Mouse (Mus musculus) neural tube, embryonic 11.5 days (tissue): ENCODE measurements around the gene Tsfm. TPM values are rescaled to one million over a fixed set of nuclear protein-coding genes. Genes with fewer than 3 reads are reported as not detected.

ENCODE experiments used
- ATAC-seq: fragments of 200-750 bp; cut with Nextera tagmentation; 2 replicates; pipeline ENCODE4 v1.8.0; 2017; ENCODE audit warnings: moderate number of reproducible peaks, mild to moderate bottlenecking, moderate TSS enrichment, moderate library complexity; ENCODE audit not compliant: insufficient read depth, low FRiP score, low TSS enrichment
- DNase-seq: peaks from one replicate; pipeline ENCODE4 v3.0.0-alpha.2; 2015; ENCODE audit warnings: low spot score
- H3K27ac ChIP-seq: fragments of 300-500 bp; sonication (generic); 2 replicates; pipeline ENCODE4 v1.5.1; 2014; ENCODE audit warnings: low read depth, mild to moderate bottlenecking, low read length
- H3K27me3 ChIP-seq: fragments of 300-500 bp; sonication (generic); 2 replicates; pipeline ENCODE4 v1.6.1; 2014; ENCODE audit warnings: mild to moderate bottlenecking, low read length, mixed read lengths; ENCODE audit not compliant: control insufficient read depth, insufficient read depth
- H3K36me3 ChIP-seq: fragments of 300-500 bp; sonication (generic); 2 replicates; pipeline ENCODE4 v1.6.1; 2014; ENCODE audit warnings: mild to moderate bottlenecking, low read length, moderate library complexity, mixed read lengths; ENCODE audit not compliant: control insufficient read depth, insufficient read depth
- H3K4me1 ChIP-seq: fragments of 300-500 bp; sonication (generic); 2 replicates; pipeline ENCODE4 v1.6.1; 2014; ENCODE audit warnings: low read length, mixed read lengths; ENCODE audit not compliant: control insufficient read depth, insufficient read depth
- H3K4me2 ChIP-seq: fragments of 300-500 bp; sonication (generic); 2 replicates; pipeline ENCODE4 v1.6.1; 2014; ENCODE audit warnings: low read depth, mild to moderate bottlenecking, moderate library complexity
- H3K4me3 ChIP-seq: fragments of 300-500 bp; sonication (generic); 2 replicates; pipeline ENCODE4 v1.5.1; 2014; ENCODE audit warnings: low read depth, low read length
- H3K9ac ChIP-seq: fragments of 300-500 bp; sonication (generic); 2 replicates; pipeline ENCODE4 v1.6.1; 2014; ENCODE audit warnings: mild to moderate bottlenecking, low read length
- H3K9me3 ChIP-seq: fragments of 300-500 bp; sonication (generic); 2 replicates; pipeline ENCODE4 v1.6.1; 2016; ENCODE audit warnings: low read length; ENCODE audit not compliant: control insufficient read depth
- WGBS: fragments of 180-500 bp; shearing (Covaris S2); extraction: QIAGEN DNeasy Blood & Tissue Kit; methylation state at CpG from one replicate; pipeline ENCODE4 v1.1.7; 2014; 5-methylcytosine and 5-hydroxymethylcytosine counted together
- polyA plus RNA-seq: library from polyadenylated mRNA; unstranded; fragments of >200 nt; fragmentation: Nextera tagmentation; extraction: Ambion mirVana; gene quantifications from 2 replicates; pipeline ENCODE4 v1.2.1, GENCODE M21; 2014

Tsfm gene
- polyA plus RNA-seq, 1 experiment from 2014 or later: 75.3 TPM

GRCm38 (mm10) chr10:126988513-126989165 is 42.0 kb downstream of the Tsfm start:
- 78% methylated on average over 5 of the region's 5 CpGs for WGBS
- Histone ChIP-seq H3K9ac (no peak overlapping the region), H3K36me3 (peaks cover 7% of the 10 kb centered on the region), H3K4me2 (no peak overlapping the region), H3K4me3 (no peak overlapping the region), H3K4me1 (peaks cover 16% of the 10 kb centered on the region), H3K9me3 (no peaks in the 10 kb centered on the region), H3K27ac (no peak overlapping the region), H3K27me3 (no peaks in the 10 kb centered on the region)
- no peak for ATAC-seq
- no peak for DNase-seq

- DNase-seq: no peak
- H3K9me3 ChIP-seq: no peaks in the 10 kb centered on the region
- WGBS: 63% methylated on average over 8 of the region's 8 CpGs
- ATAC-seq: no peak
- H3K4me2 ChIP-seq: no peak overlapping the region
- no peak overlapping the region for H3K4me3 ChIP-seq
- peaks cover 23% of the 10 kb centered on the region for H3K4me1 ChIP-seq
- H3K9ac ChIP-seq: no peak overlapping the region
- H3K36me3 ChIP-seq: peaks cover 2% of the 10 kb centered on the region
- no peaks in the 10 kb centered on the region for H3K27me3 ChIP-seq
- no peak overlapping the region for H3K27ac ChIP-seq
These were observed 43.2 kb downstream of the Tsfm start for GRCm38 (mm10) chr10:126987183-126988118.

GRCm38 (mm10) chr10:126986541-126986961 is 44.1 kb downstream of the Tsfm start:
- Histone ChIP-seq H3K4me2 (no peak overlapping the region), H3K27me3 (no peaks in the 10 kb centered on the region), H3K9me3 (no peaks in the 10 kb centered on the region), H3K36me3 (no peaks in the 10 kb centered on the region), H3K9ac (no peak overlapping the region), H3K4me1 (peaks cover 31% of the 10 kb centered on the region), H3K4me3 (no peak overlapping the region), H3K27ac (no peak overlapping the region)
- no peak for ATAC-seq
- peak; percentile 44 for DNase-seq
- 59% methylated on average over 4 of the region's 4 CpGs for WGBS

GRCm38 (mm10) chr10:126985579-126985978 is 45.1 kb downstream of the Tsfm start:
- DNase-seq (no peak), ATAC-seq (no peak)
- no peak overlapping the region for H3K9ac ChIP-seq
- H3K4me2 ChIP-seq: no peak overlapping the region
- no peak overlapping the region for H3K4me3 ChIP-seq
- H3K4me1 ChIP-seq: peaks cover 38% of the 10 kb centered on the region
- H3K36me3 ChIP-seq: no peaks in the 10 kb centered on the region
- 95% methylated on average over 9 of the region's 9 CpGs for WGBS
- H3K9me3 ChIP-seq: no peaks in the 10 kb centered on the region
- H3K27ac ChIP-seq: no peak overlapping the region
- no peaks in the 10 kb centered on the region for H3K27me3 ChIP-seq

GRCm38 (mm10) chr10:126985127-126985526 is 45.5 kb downstream of the Tsfm start:
- Histone ChIP-seq H3K4me2 (no peak overlapping the region), H3K4me1 (peaks cover 43% of the 10 kb centered on the region), H3K9me3 (no peaks in the 10 kb centered on the region), H3K27me3 (no peaks in the 10 kb centered on the region), H3K27ac (no peak overlapping the region), H3K9ac (no peak overlapping the region), H3K4me3 (no peak overlapping the region), H3K36me3 (no peaks in the 10 kb centered on the region)
- DNase-seq (no peak), ATAC-seq (no peak)
- 87% methylated on average over 4 of the region's 4 CpGs for WGBS

- Histone ChIP-seq H3K4me3 (no peak overlapping the region), H3K4me1 (peaks cover 45% of the 10 kb centered on the region), H3K27ac (no peak overlapping the region), H3K36me3 (no peaks in the 10 kb centered on the region), H3K27me3 (no peaks in the 10 kb centered on the region), H3K9ac (no peak overlapping the region), H3K9me3 (no peaks in the 10 kb centered on the region), H3K4me2 (no peak overlapping the region)
- ATAC-seq (no peak), DNase-seq (no peak)
- 54% methylated on average over 5 of the region's 5 CpGs for WGBS
These were observed 46.2 kb downstream of the Tsfm start for GRCm38 (mm10) chr10:126984189-126985004.

GRCm38 (mm10) chr10:126983193-126983725 is 47.4 kb downstream of the Tsfm start:
- Histone ChIP-seq H3K4me1 (peaks cover 45% of the 10 kb centered on the region), H3K27me3 (no peaks in the 10 kb centered on the region), H3K36me3 (no peaks in the 10 kb centered on the region), H3K4me2 (no peak overlapping the region), H3K9ac (no peak overlapping the region), H3K4me3 (no peak overlapping the region), H3K9me3 (no peaks in the 10 kb centered on the region), H3K27ac (no peak overlapping the region)
- DNase-seq: no peak
- 60% methylated on average over 14 of the region's 14 CpGs for WGBS
- ATAC-seq: no peak

GRCm38 (mm10) chr10:126981746-126982145 is 48.9 kb downstream of the Tsfm start:
- WGBS: 76% methylated on average over 3 of the region's 3 CpGs
- ATAC-seq: no peak
- H3K9ac ChIP-seq: no peak overlapping the region
- peak overlapping the region; percentile 80 for H3K4me2 ChIP-seq
- H3K27ac ChIP-seq: no peak overlapping the region
- 0 out of 2 replicates have a peak overlapping the region, but pooled peaks have one; percentile 4 for H3K4me3 ChIP-seq
- no peaks in the 10 kb centered on the region for H3K36me3 ChIP-seq
- no peak for DNase-seq
- H3K4me1 ChIP-seq: peaks cover 46% of the 10 kb centered on the region
- H3K27me3 ChIP-seq: no peaks in the 10 kb centered on the region
- H3K9me3 ChIP-seq: no peaks in the 10 kb centered on the region
